Mouse (Mus musculus) heart, postnatal 10 days (tissue): ENCODE data around the gene H2bfm. TPM values are rescaled to one million over a fixed set of nuclear protein-coding genes. Genes with fewer than 3 reads are reported as not detected.
"Not testable (repeated sequence)": the region's sequence is repeated elsewhere in the genome, so short reads cannot be mapped to it uniquely, and the experiment has no call there.

Source experiments
- DNase-seq, 2 experiments: peaks; one replicate each; pipeline ENCODE4 v3.0.0; 2021
- intact Hi-C: fragments of 180-260 bp; cut with DNase I; formaldehyde crosslinking; loops from one replicate; pipeline ENCODE4 v1.15.1; 2025
- total RNA-seq, 2 experiments: library from RNA; stranded (reverse); gene quantifications; 2 replicates each; pipeline ENCODE4 v1.2.3; 2021

The H2bfm gene
- total RNA-seq = not detected

DNA sequence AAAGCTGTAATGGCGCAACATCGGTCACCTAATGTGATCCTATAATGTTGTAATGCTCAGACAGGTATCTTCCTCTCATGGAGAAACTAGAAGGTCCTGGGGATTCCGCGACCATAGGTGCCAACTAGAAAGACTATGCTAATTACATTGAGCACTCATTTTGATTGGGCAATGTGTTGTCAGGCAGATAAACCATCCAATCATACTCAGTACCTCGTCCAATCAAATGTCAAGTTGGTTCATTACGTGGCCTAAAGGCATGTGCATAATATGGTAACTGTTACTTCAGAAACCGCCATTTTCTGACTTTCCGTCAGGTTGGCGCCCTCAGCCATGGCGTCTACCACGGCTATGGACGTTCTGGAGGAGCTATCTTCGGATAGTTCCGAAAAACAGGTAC lies at the start of gene H2bfm:
H2bfm (plus strand) TSS at position 295 of the 400 bp plus-strand sequence.
- DNase-seq = no peak
- intact Hi-C loops = no loop called here

DNA sequence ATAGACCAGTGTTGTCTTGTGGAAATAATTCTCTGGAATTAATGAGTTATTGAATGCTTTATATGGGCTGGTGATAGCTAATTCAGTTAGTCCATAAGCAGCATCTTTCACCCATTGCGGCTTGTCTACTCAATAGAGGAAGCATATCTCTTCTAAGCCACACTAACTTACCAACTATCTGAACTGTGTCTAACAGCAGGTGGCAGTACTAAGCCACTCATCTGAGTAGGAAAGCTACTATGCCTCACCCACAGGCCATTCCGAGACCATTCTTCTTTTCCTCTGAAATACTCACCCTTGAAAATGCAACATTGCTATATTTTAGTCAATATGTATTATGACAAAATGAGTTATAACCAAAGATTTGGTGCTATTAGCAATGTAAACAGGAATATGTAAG lies 31.4 kb upstream of the H2bfm start:
- peak in 1 of 2 experiments; percentile 11 for DNase-seq
- intact Hi-C loops = no loop called here

DNA sequence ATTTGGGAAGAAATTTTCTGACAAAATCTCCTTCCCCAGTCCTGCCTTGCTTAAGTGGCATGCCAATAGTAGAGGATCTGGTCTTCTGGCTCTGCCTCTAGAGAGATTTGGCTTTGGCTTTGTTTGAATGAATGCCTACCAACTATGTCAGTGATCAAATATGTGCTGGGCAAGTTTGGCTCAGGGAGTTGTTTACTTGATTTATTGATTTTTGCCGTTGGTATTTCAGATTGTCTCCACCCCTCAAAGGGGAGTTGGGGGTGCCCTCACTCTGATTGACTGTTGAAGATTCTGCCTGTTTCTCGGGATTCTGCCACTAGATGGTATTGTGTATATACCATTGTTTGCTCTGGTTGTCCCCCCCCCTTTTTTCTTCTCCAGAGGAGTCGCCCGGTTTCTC lies 22.8 kb upstream of the H2bfm start:
- intact Hi-C loops = loop anchor here (10.0 kb wide), 1 partner anchor 60 kb away; no protein-coding TSS in a partner anchor
- DNase-seq = no peak

DNA sequence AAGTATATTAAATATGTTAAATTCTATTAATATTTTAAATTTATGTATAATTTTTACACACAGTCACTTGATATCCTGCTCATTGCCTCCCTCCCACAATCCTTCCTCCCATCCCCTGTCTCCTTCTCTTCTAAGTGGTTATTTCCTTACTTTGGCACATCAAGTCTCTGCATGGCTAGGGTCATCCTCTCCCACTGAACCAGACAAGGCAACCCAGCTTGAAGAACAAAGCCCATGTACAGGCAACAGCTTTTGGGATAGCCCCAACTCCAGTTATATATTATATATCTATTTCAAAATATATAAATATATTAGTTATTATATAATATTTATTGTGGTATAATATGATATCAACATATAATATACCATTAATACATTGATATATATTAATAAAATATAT lies 1.3 kb upstream of the H2bfm start:
- intact Hi-C loops = no loop called here
- DNase-seq = no peak

DNA sequence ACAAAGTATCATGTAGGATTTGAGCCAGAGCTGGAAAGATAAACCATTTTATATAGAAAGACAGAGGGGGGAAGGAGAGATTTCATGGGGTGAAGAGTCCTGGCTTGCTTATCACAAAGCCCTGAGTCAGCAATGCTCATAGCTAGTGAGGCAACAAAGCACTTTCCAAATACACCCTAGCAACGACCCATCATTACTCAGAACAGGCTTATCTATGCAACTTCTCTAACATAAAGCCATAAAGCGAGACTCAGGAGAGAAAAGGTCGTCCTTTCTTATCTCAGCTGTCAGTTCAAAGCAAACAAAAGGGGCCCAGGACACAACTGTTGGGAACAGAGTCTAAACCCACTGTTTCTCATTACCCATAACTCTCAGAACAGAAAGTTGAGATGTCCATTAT lies 10.9 kb downstream of the H2bfm start:
- intact Hi-C loops = no loop called here
- no peak for DNase-seq

DNA sequence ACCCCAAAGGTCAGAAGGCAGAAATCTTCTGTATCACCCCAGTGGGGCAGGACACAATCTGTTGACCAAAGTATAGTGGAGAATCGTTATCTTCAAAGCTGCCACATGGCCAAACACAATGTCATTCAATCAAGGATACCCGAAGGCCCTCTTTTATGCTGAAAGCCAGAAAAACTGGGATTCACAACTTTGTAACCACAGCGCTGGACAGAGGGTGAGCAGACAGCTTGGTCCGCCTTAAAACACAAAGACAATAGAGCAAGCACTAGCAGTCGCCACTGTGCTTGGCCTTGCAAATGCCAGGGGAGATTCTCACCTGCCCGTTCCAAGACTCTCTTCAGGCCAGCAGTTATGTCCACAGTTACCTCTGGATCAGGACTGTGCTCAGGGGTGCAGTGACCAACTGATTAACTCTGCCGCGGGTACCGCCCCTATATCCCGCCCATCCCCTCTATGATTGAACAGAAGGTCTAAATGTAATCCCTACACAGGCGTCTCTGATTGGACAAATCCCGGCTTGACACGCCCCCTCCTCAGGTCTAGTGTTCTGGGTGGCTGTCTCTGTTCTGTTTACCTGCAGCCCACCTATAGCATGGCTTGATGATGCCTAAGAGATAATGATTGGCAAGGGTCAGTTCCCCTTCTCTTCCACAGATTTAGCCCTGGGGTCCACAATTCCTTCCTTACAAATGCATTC lies 30.6 kb downstream of the H2bfm start:
- DNase-seq = peak; percentile 2 to 54

DNA sequence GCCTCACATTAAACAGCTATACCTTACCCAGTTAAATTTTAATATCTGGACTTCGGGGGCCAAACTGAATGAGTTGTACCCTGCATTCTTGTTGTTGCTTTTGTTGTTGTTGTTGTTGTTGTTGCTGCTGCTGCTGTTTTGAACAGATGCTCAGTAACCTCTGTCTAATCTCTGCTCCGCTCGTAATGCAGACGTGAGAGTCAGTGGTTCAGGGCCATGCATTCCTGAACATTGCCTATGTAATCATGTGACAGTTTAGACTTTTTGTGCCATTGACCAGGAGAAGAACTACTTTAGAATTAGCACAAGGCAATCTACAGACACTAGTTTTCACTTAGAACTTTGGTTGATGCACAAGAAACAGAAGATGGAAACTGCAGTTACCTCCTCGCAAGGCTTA lies 31.2 kb downstream of the H2bfm start:
- DNase-seq, intact Hi-C loops: not testable (repeated sequence)

More for the DNA sequence above, 30.6 kb downstream of the H2bfm start:
- intact Hi-C loops = not testable (repeated sequence)

DNA sequence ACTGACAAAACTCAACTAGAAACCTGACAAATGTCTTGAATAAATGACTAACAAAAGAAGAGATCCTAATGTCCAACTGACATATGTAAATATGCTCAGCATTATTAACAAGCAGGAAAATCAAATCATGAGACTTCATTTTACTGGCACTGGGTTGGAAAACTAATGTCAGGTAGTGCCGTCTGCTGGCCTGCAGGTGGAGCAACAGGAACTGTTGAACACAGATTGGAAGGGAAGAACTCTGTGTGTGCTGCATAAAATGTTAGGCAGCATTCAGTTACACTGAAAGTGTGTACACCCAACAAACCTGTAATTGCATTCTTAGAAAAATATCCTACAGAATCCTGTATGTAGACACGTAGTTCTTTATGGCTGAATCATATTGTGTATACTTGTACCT lies 32.6 kb downstream of the H2bfm start:
- peak; percentile 3 to 6 for DNase-seq
- intact Hi-C loops = loop anchor here (5.0 kb wide), 1 partner anchor 58 kb away; no protein-coding TSS in a partner anchor

DNA sequence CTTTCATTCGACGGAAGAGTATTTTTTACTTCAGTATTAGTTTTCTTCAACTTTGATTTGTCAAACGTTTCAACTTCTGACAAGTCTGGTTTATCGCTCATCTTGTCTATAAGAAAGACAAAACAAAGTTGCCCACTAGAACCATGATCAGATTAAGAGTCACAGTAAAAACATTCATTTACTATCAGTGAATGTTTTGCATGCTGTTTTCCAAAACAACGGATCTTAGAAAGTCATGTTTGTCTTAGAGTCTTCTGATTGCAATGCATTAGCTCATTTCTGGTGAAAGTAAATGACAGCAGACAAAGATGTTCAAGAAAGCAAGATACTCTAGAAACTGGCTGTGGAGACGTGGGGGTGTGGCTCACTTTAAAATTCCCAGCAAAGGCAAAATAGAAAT lies 48.3 kb downstream of the H2bfm start, which contains the start of gene Tmsb15b2:
Tmsb15b2 (minus strand) TSS at position 101 of the 400 bp plus-strand sequence.
- intact Hi-C loops = loop anchor here (5.0 kb wide), 1 partner anchor 42 kb away; no protein-coding TSS in a partner anchor
- not testable (repeated sequence) for DNase-seq

DNA sequence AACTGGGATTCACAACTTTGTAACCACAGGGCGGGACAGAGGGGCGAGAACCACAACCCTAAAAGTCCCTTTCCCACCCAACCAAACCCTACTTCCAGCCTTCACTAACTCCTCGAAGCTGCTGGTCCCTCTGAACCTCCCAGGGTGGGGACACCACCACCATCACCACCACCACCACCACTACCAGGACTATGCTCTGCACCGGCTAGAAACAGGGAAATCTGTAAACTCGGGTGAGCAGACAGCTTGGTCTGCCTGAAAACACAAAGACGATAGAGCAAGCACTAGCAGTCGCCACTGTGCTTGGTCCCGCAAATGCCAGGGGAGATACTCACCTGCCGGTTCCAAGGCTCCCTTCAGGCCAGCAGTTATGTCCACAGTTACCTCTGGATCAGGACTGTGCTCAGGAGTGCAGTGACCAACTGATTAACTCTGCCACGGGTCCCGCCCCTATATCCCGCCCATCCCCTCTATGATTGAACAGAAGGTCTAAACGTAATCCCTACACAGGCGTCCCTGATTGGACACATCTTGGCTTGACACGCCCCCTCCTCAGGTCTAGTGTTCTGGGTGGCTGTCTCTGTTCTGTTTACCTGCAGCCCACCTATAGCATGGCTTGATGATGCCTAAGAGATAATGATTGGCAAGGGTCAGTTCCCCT lies 49.4 kb downstream of the H2bfm start, which contains the start of the genes Tmsb15l and Tmsb15b1:
Tmsb15l (minus strand) TSS at position 446 of the 661 bp plus-strand sequence.
Tmsb15b1 (minus strand) TSS at position 451 of the 661 bp plus-strand sequence.
- DNase-seq = peak; percentile 6 to 45
- intact Hi-C loops = loop anchor here (5.0 kb wide), 1 partner anchor 41 kb away; no protein-coding TSS in a partner anchor

Other genes with a start within 250 kb of the H2bfm start
- 1 to 10 TPM; 5.1 to 6.2 TPM for gene Tceal1, start 219.3 kb upstream of the H2bfm start, total RNA-seq
- gene Morf4l2, start 183.6 kb upstream of the H2bfm start, total RNA-seq = 100 to 1,000 TPM; 167 to 171 TPM
- not detected for gene Glra4, start 147.2 kb upstream of the H2bfm start, total RNA-seq
- gene Plp1, start 104.7 kb upstream of the H2bfm start, total RNA-seq = 1 to 10 TPM; 4.0 to 4.8 TPM
- under 1 TPM; 0.17 to 0.22 TPM for gene Rab9b, start 58.6 kb upstream of the H2bfm start, total RNA-seq
- gene Tmsb15b2, start 48.2 kb downstream of the H2bfm start, total RNA-seq = 1 to 10 TPM; 1.9 to 5.9 TPM
- 1 to 10 TPM in 1 of 2 experiments, under 1 TPM in 1; 0.67 to 1.0 TPM for gene Tmsb15l, start 49.5 kb downstream of the H2bfm start, total RNA-seq
- gene Tmsb15b1, start 49.5 kb downstream of the H2bfm start, total RNA-seq = 1 to 10 TPM in 1 of 2 experiments, under 1 TPM in 1; 0.91 to 1.2 TPM
- not detected for gene Zcchc18, start 65.8 kb downstream of the H2bfm start, total RNA-seq
- gene Slc25a53, start 111.0 kb downstream of the H2bfm start, total RNA-seq = 1 to 10 TPM; 4.7 to 6.2 TPM
- gene Fam199x, start 122.3 kb downstream of the H2bfm start, total RNA-seq = 1 to 10 TPM; 5.3 to 5.7 TPM
- gene Esx1, start 194.8 kb downstream of the H2bfm start, total RNA-seq = not detected